In the genomic region with DNA sequence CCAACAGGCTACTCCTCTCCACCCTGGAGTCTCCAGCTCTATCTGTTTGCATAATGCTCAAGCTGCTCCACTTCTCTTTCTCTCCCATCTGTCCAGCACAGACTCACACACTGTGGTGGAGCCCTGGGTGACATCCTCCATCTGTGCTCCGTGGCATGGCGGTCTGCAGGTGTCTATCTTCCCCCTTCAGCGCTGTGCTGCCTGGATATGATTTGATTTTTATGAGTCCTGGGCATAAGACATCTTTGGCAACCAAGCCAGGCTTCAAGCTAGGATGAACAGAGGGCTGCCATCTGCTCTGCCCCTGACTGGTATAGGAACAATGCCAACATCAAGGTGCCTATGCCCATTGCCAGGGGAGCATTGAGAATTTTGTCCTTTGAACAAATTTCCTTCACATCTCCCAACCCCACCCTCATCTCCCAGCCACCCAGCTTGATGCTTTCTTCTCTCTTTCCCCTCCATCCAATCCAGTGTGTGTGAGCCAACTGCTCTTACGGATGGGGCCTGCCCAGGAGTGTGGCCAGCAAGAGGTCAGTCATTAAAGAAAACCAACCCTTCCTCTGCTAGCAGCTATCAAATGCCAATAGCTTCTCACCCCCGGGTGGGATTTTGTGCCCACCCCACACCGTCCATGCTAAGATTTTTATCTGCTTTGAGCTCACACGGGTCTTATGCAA, we compare ENCODE assay signal across 20 mouse cellular contexts. TPM values are rescaled to one million over a fixed set of nuclear protein-coding genes. Genes with fewer than 3 reads are reported as not detected.
DNase-seq lines count a peak whose midpoint lies in the region; ATAC-seq lines count a peak whose summit lies in the region.
"Had no signal": no experiment of that assay in that cellular context is flagged by ENCODE, and none has a peak within 500 bp of the region (broad histone marks: within the 10 kb centered on the region; RNA-seq: fewer than 3 reads in every experiment).

No protein-coding gene starts in this region.

- no peak overlapping the region for H3K27ac ChIP-seq in forebrain, embryonic 13.5 days
- no peak overlapping the region for H3K27ac ChIP-seq in forebrain, embryonic 11.5 days (ENCODE audit: low read depth, low read length)
- H3K27ac ChIP-seq in liver, embryonic 12.5 days = no peak overlapping the region
- H3K27ac ChIP-seq in liver, embryonic 11.5 days (ENCODE audit: low read depth, low read length) = no peak overlapping the region
- H3K27ac ChIP-seq: embryonic facial prominence, embryonic 10.5 days; heart, adult 2 months; kidney, postnatal 0 days; liver, embryonic 15.5 days; midbrain, embryonic 15.5 days had no signal

- H3K4me3 ChIP-seq in forebrain, embryonic 13.5 days = no peak overlapping the region
- no peak overlapping the region for H3K4me3 ChIP-seq in forebrain, embryonic 11.5 days (ENCODE audit: low read depth, low read length)
- H3K4me3 ChIP-seq in liver, embryonic 12.5 days = no peak overlapping the region
- H3K4me3 ChIP-seq in liver, embryonic 11.5 days (ENCODE audit: low read depth, low read length) = no peak overlapping the region
- H3K4me3 ChIP-seq: embryonic facial prominence, embryonic 10.5 days; heart, adult 2 months; liver, embryonic 15.5 days; midbrain, embryonic 15.5 days had no signal

- H3K9me3 ChIP-seq in forebrain, embryonic 13.5 days (replicated peaks) = no peaks in the 10 kb centered on the region
- no peaks in the 10 kb centered on the region for H3K9me3 ChIP-seq in forebrain, embryonic 11.5 days (ENCODE audit: control insufficient read depth, low read length)
- no peaks in the 10 kb centered on the region for H3K9me3 ChIP-seq in liver, embryonic 12.5 days (replicated peaks)
- H3K9me3 ChIP-seq in liver, embryonic 11.5 days (ENCODE audit: control insufficient read depth, low read length) = no peaks in the 10 kb centered on the region
- H3K9me3 ChIP-seq: embryonic facial prominence, embryonic 10.5 days; liver, embryonic 15.5 days; midbrain, embryonic 15.5 days had no signal

- H3K27me3 ChIP-seq in forebrain, embryonic 13.5 days = peaks cover 3% of the 10 kb centered on the region; the same call in 1 of the 2 replicates
- H3K27me3 ChIP-seq in forebrain, embryonic 11.5 days (ENCODE audit: control insufficient read depth, insufficient read depth, low read length) = no peaks in the 10 kb centered on the region
- H3K27me3 ChIP-seq in liver, embryonic 12.5 days (replicated peaks) = peaks cover 23% of the 10 kb centered on the region
- no peaks in the 10 kb centered on the region for H3K27me3 ChIP-seq in liver, embryonic 11.5 days (replicated peaks; ENCODE audit: control insufficient read depth, insufficient read depth, low read length)
- H3K27me3 ChIP-seq: liver, embryonic 15.5 days; midbrain, embryonic 15.5 days had no signal

- no peaks in the 10 kb centered on the region for H3K4me1 ChIP-seq in forebrain, embryonic 13.5 days
- H3K4me1 ChIP-seq in forebrain, embryonic 11.5 days (replicated peaks; ENCODE audit: control insufficient read depth, insufficient read depth, low read length) = no peaks in the 10 kb centered on the region
- peaks cover 10% of the 10 kb centered on the region; the same call in 1 of the 2 replicates for H3K4me1 ChIP-seq in liver, embryonic 12.5 days
- H3K4me1 ChIP-seq in liver, embryonic 11.5 days (replicated peaks; ENCODE audit: control insufficient read depth, insufficient read depth, low read length) = no peaks in the 10 kb centered on the region
- H3K4me1 ChIP-seq: embryonic facial prominence, embryonic 10.5 days; midbrain, embryonic 15.5 days had no signal

- no peak for DNase-seq in forebrain, embryonic 11.5 days (ENCODE audit: low spot score)
- DNase-seq in liver, embryonic 11.5 days (ENCODE audit: low spot score) = no peak
- peak; percentile 87 for DNase-seq in cerebellum, adult 11 months
- peak; percentile 85 for DNase-seq in cerebellum, postnatal 25 days
- no peak for DNase-seq in kidney, postnatal 14 days
- DNase-seq: right cerebral cortex, postnatal 14 days had no signal

- 83% methylated on average over 7 of the region's 7 CpGs for WGBS in forebrain, embryonic 13.5 days
- WGBS in forebrain, embryonic 11.5 days = 89% methylated on average over 7 of the region's 7 CpGs
- WGBS in liver, embryonic 12.5 days (ENCODE audit: insufficient replicate concordance) = 65% methylated on average over 7 of the region's 7 CpGs
- 69% methylated on average over 7 of the region's 7 CpGs for WGBS in liver, embryonic 11.5 days

- H3K4me2 ChIP-seq in forebrain, embryonic 13.5 days = no peak overlapping the region
- H3K4me2 ChIP-seq in forebrain, embryonic 11.5 days (ENCODE audit: low read depth, low read length, severe bottlenecking) = no peak overlapping the region
- no peak overlapping the region for H3K4me2 ChIP-seq in liver, embryonic 12.5 days
- no peak overlapping the region for H3K4me2 ChIP-seq in liver, embryonic 11.5 days
- H3K4me2 ChIP-seq: liver, embryonic 15.5 days; midbrain, embryonic 15.5 days had no signal

- H3K36me3 ChIP-seq in forebrain, embryonic 13.5 days (ENCODE audit: poor library complexity, severe bottlenecking) = no peaks in the 10 kb centered on the region
- H3K36me3 ChIP-seq in forebrain, embryonic 11.5 days (ENCODE audit: control insufficient read depth, insufficient read depth, low read length) = no peaks in the 10 kb centered on the region
- H3K36me3 ChIP-seq in liver, embryonic 12.5 days = no peaks in the 10 kb centered on the region
- H3K36me3 ChIP-seq in liver, embryonic 11.5 days (ENCODE audit: control insufficient read depth, insufficient read depth, low read length) = no peaks in the 10 kb centered on the region
- H3K36me3 ChIP-seq: embryonic facial prominence, embryonic 10.5 days; liver, embryonic 15.5 days; midbrain, embryonic 15.5 days had no signal

- H3K9ac ChIP-seq in forebrain, embryonic 13.5 days = no peak overlapping the region
- no peak overlapping the region for H3K9ac ChIP-seq in forebrain, embryonic 11.5 days (ENCODE audit: low read length)
- H3K9ac ChIP-seq in liver, embryonic 12.5 days = no peak overlapping the region
- no peak overlapping the region for H3K9ac ChIP-seq in liver, embryonic 11.5 days (ENCODE audit: low read depth, low read length)
- H3K9ac ChIP-seq: liver, embryonic 15.5 days; midbrain, embryonic 15.5 days had no signal

- peak; percentile 91 for ATAC-seq in forebrain, embryonic 13.5 days
- no peak for ATAC-seq in forebrain, embryonic 11.5 days (replicated peaks; ENCODE audit: low FRiP score)
- ATAC-seq in liver, embryonic 12.5 days = 0 out of 2 replicates have a peak, but pooled peaks have one; percentile 4
- no peak for ATAC-seq in liver, embryonic 11.5 days (replicated peaks; ENCODE audit: low FRiP score)
- no peak for ATAC-seq in megakaryocyte progenitor cell, adult 5-6 weeks (replicated peaks; ENCODE audit: poor library complexity)
- ATAC-seq: inflammation-experienced regulatory T-cells, adult 6 months; midbrain, embryonic 15.5 days had no signal

RNA-seq across cellular contexts. Expression of a gene that starts 3.2 kb away (rescaled TPM):
- 0.28 TPM in 1 of 2 replicates, not detected in the other for polyA plus RNA-seq in forebrain, embryonic 13.5 days (2015; fragmentation: Nextera tagmentation; extraction: Ambion mirVana)
- not detected in 2 replicates for polyA plus RNA-seq in forebrain, embryonic 11.5 days (2014; fragmentation: Nextera tagmentation; extraction: Ambion mirVana)
- polyA plus RNA-seq in liver, embryonic 12.5 days (2016; fragmentation: Nextera tagmentation; extraction: Ambion mirVana) = 0.35 and 1.1 TPM in 2 replicates
- 0.29 and 0.78 TPM in 2 replicates for polyA plus RNA-seq in liver, embryonic 11.5 days (2014; fragmentation: Nextera tagmentation; extraction: Ambion mirVana)
- total RNA-seq in megakaryocyte progenitor cell, adult 5-6 weeks (2015) = 1.9 TPM in 1 of 2 replicates, not detected in the other
- 2.0 TPM in 1 of 2 replicates, not detected in the other for total RNA-seq in megakaryocyte progenitor cell, adult 5-6 weeks (2017)
- total RNA-seq: layer of hippocampus, adult 8-10 months; left cerebral cortex, postnatal 14 days had no signal
- polyA plus RNA-seq: embryonic facial prominence, embryonic 10.5 days; inflammation-experienced regulatory T-cells, adult 6 months had no signal

RNA-seq across cellular contexts. Expression of a gene that starts 8.3 kb away (rescaled TPM):
- polyA plus RNA-seq in forebrain, embryonic 13.5 days (2015; fragmentation: Nextera tagmentation; extraction: Ambion mirVana) = 28.1 and 29.2 TPM in 2 replicates
- polyA plus RNA-seq in forebrain, embryonic 11.5 days (2014; fragmentation: Nextera tagmentation; extraction: Ambion mirVana) = 45.3 and 47.0 TPM in 2 replicates
- 21.0 and 21.5 TPM in 2 replicates for polyA plus RNA-seq in liver, embryonic 12.5 days (2016; fragmentation: Nextera tagmentation; extraction: Ambion mirVana)
- polyA plus RNA-seq in liver, embryonic 11.5 days (2014; fragmentation: Nextera tagmentation; extraction: Ambion mirVana) = 30.7 and 32.7 TPM in 2 replicates
- 17.5 and 20.7 TPM in 2 replicates for total RNA-seq in megakaryocyte progenitor cell, adult 5-6 weeks (2015)
- total RNA-seq in megakaryocyte progenitor cell, adult 5-6 weeks (2017) = 15.5 and 18.7 TPM in 2 replicates

RNA-seq across cellular contexts. Expression of a gene that starts 13.7 kb away (rescaled TPM):
- polyA plus RNA-seq in forebrain, embryonic 13.5 days (2015; fragmentation: Nextera tagmentation; extraction: Ambion mirVana) = 0.08 TPM in 1 of 2 replicates, not detected in the other
- not detected in 2 replicates for polyA plus RNA-seq in forebrain, embryonic 11.5 days (2014; fragmentation: Nextera tagmentation; extraction: Ambion mirVana)
- polyA plus RNA-seq in liver, embryonic 12.5 days (2016; fragmentation: Nextera tagmentation; extraction: Ambion mirVana) = 1.6 and 2.2 TPM in 2 replicates
- polyA plus RNA-seq in liver, embryonic 11.5 days (2014; fragmentation: Nextera tagmentation; extraction: Ambion mirVana) = 5.7 and 6.1 TPM in 2 replicates
- total RNA-seq in megakaryocyte progenitor cell, adult 5-6 weeks (2015) = not detected in 2 replicates
- not detected in 2 replicates for total RNA-seq in megakaryocyte progenitor cell, adult 5-6 weeks (2017)
- total RNA-seq: heart, adult 2 months; layer of hippocampus, adult 8-10 months; left cerebral cortex, postnatal 14 days had no signal
- polyA plus RNA-seq: embryonic facial prominence, embryonic 10.5 days; heart, adult 2 months; heart, embryonic 16.5 days; inflammation-experienced regulatory T-cells, adult 6 months; kidney, postnatal 0 days; midbrain, embryonic 15.5 days; urinary bladder, adult 2 months had no signal

RNA-seq across cellular contexts. Expression of a gene that starts 24.0 kb away (rescaled TPM):
- not detected in 2 replicates for polyA plus RNA-seq in forebrain, embryonic 13.5 days (2015; fragmentation: Nextera tagmentation; extraction: Ambion mirVana)
- polyA plus RNA-seq in forebrain, embryonic 11.5 days (2014; fragmentation: Nextera tagmentation; extraction: Ambion mirVana) = not detected in 2 replicates
- 0.23 and 0.39 TPM in 2 replicates for polyA plus RNA-seq in liver, embryonic 12.5 days (2016; fragmentation: Nextera tagmentation; extraction: Ambion mirVana)
- polyA plus RNA-seq in liver, embryonic 11.5 days (2014; fragmentation: Nextera tagmentation; extraction: Ambion mirVana) = 0.90 and 1.1 TPM in 2 replicates
- not detected in 2 replicates for total RNA-seq in megakaryocyte progenitor cell, adult 5-6 weeks (2015)
- not detected in 2 replicates for total RNA-seq in megakaryocyte progenitor cell, adult 5-6 weeks (2017)
- total RNA-seq: heart, adult 2 months; layer of hippocampus, adult 8-10 months; left cerebral cortex, postnatal 14 days had no signal
- polyA plus RNA-seq: heart, adult 2 months; inflammation-experienced regulatory T-cells, adult 6 months; liver, embryonic 15.5 days; urinary bladder, adult 2 months had no signal

RNA-seq across cellular contexts. Expression of a gene that starts 32.9 kb away (rescaled TPM):
- not detected in 2 replicates for polyA plus RNA-seq in forebrain, embryonic 13.5 days (2015; fragmentation: Nextera tagmentation; extraction: Ambion mirVana)
- not detected in 2 replicates for polyA plus RNA-seq in forebrain, embryonic 11.5 days (2014; fragmentation: Nextera tagmentation; extraction: Ambion mirVana)
- not detected in 2 replicates for polyA plus RNA-seq in liver, embryonic 12.5 days (2016; fragmentation: Nextera tagmentation; extraction: Ambion mirVana)
- polyA plus RNA-seq in liver, embryonic 11.5 days (2014; fragmentation: Nextera tagmentation; extraction: Ambion mirVana) = 1.2 TPM in 1 of 2 replicates, not detected in the other
- total RNA-seq in megakaryocyte progenitor cell, adult 5-6 weeks (2015) = not detected in 2 replicates
- not detected in 2 replicates for total RNA-seq in megakaryocyte progenitor cell, adult 5-6 weeks (2017)
- total RNA-seq: adrenal gland, postnatal 10 days; heart, adult 2 months; layer of hippocampus, adult 8-10 months; left cerebral cortex, postnatal 14 days had no signal
- polyA plus RNA-seq: heart, adult 2 months; heart, embryonic 16.5 days; inflammation-experienced regulatory T-cells, adult 6 months; liver, embryonic 15.5 days; midbrain, embryonic 15.5 days; urinary bladder, adult 2 months had no signal

Comparison
In these comparisons a context has a peak if more than half of its experiments do, and no peak if none do; other contexts are left out.
1. ATAC-seq: peak in forebrain, embryonic 13.5 days (single experiment) and liver, embryonic 12.5 days (single experiment); none in forebrain, embryonic 11.5 days (single experiment), liver, embryonic 11.5 days (single experiment) and megakaryocyte progenitor cell, adult 5-6 weeks (single experiment).
2. DNase-seq: peak in cerebellum, adult 11 months (single experiment) and cerebellum, postnatal 25 days (2 of 2); none in forebrain, embryonic 11.5 days (single experiment), liver, embryonic 11.5 days (single experiment) and kidney, postnatal 14 days (single experiment).